Mouse (Mus musculus) hindbrain, postnatal 0 days (tissue): ENCODE measurements around the gene Fastkd5. TPM values are rescaled to one million over a fixed set of nuclear protein-coding genes. Genes with fewer than 3 reads are reported as not detected.

Experiments
- ATAC-seq: fragments of 200-750 bp; cut with Nextera tagmentation; 2 replicates; pipeline ENCODE4 v1.8.0; 2017; ENCODE audit warnings: mild to moderate bottlenecking, moderate TSS enrichment, moderate library complexity
- DNase-seq: peaks from one replicate; pipeline ENCODE4 v3.0.0-alpha.2; 2015; ENCODE audit warnings: low spot score
- H3K27ac ChIP-seq: fragments of 300-500 bp; sonication (generic); 2 replicates; pipeline ENCODE4 v1.5.1; 2014; ENCODE audit warnings: mild to moderate bottlenecking
- H3K27me3 ChIP-seq: fragments of 300-500 bp; sonication (generic); 2 replicates; pipeline ENCODE4 v1.6.1; 2014; ENCODE audit warnings: low read length, mixed read lengths; ENCODE audit not compliant: insufficient read depth
- H3K36me3 ChIP-seq: fragments of 300-500 bp; sonication (generic); 2 replicates; pipeline ENCODE4 v1.6.1; 2014; ENCODE audit warnings: low read length, mixed read lengths; ENCODE audit not compliant: insufficient read depth
- H3K4me1 ChIP-seq: fragments of 300-500 bp; sonication (generic); 2 replicates; pipeline ENCODE4 v1.6.1; 2014; ENCODE audit warnings: antibody characterized with exemption, low read length, mixed read lengths; ENCODE audit not compliant: insufficient read depth
- H3K4me2 ChIP-seq: fragments of 300-500 bp; sonication (generic); 2 replicates; pipeline ENCODE4 v1.6.1; 2014; ENCODE audit warnings: low read depth, mild to moderate bottlenecking, low read length, moderate library complexity, mixed read lengths
- H3K4me3 ChIP-seq: fragments of 300-500 bp; sonication (generic); 2 replicates; pipeline ENCODE4 v1.5.1; 2014; ENCODE audit warnings: low read length
- H3K9ac ChIP-seq: fragments of 300-500 bp; sonication (generic); replicated peaks from 2 replicates; pipeline ENCODE4 v1.6.1; 2014; ENCODE audit warnings: mild to moderate bottlenecking, low read length, moderate library complexity, mixed read lengths
- H3K9me3 ChIP-seq: fragments of 300-500 bp; sonication (generic); 2 replicates; pipeline ENCODE4 v1.6.1; 2016; ENCODE audit warnings: low read length, mixed read lengths
- CTCF ChIP-seq: IDR thresholded peaks from 2 replicates; pipeline ENCODE4 v1.5.1; 2016; ENCODE audit warnings: antibody characterized with exemption, control low read depth, low read depth
- WGBS: fragments of 180-500 bp; shearing (Covaris S2); extraction: QIAGEN DNeasy Blood & Tissue Kit; methylation state at CpG from one replicate; pipeline ENCODE4 v1.1.7; 2014; 5-methylcytosine and 5-hydroxymethylcytosine counted together
- polyA plus RNA-seq: library from polyadenylated mRNA; unstranded; fragments of >200 nt; fragmentation: Nextera tagmentation; extraction: Ambion mirVana; gene quantifications from 2 replicates; pipeline ENCODE4 v1.2.1, GENCODE M21; 2015
- total RNA-seq: library from RNA; depleted of rRNA; stranded (reverse); fragments of >200 nt; gene quantifications from 2 replicates; pipeline ENCODE4 v1.2.3, GENCODE M21; 2014

Gene Fastkd5
- total and polyA plus RNA-seq, 2 experiments from 2014 or later = 6.0 to 7.9 TPM

- 0 out of 2 replicates have a peak, but pooled peaks have one; percentile 6 for TF ChIP-seq CTCF
- H3K9me3 ChIP-seq = no peaks in the 10 kb centered on the region
- WGBS = 3% methylated on average over 29 of the region's 40 CpGs
- H3K9ac ChIP-seq = peak within 1 kb of the TSS; percentile 80
- peaks cover 11% of the 10 kb centered on the region; the same call in 1 of the 2 replicates for H3K4me1 ChIP-seq
- peak within 1 kb of the TSS; percentile 84 for H3K4me3 ChIP-seq
- no peaks in the 10 kb centered on the region for H3K36me3 ChIP-seq
- H3K4me2 ChIP-seq = peak within 1 kb of the TSS; percentile 80
- DNase-seq (peak; percentile 96), ATAC-seq (peak; percentile 96)
- H3K27ac ChIP-seq = peak within 1 kb of the TSS; percentile 84
- H3K27me3 ChIP-seq = no peaks in the 10 kb centered on the region
Observed at GRCm38 (mm10) chr2:130642684-130643369, 13.0 kb upstream of the Fastkd5 start, which contains the start of gene Lzts3. Lzts3 (minus strand) TSS chr2:130642803.

- DNase-seq (peak; percentile 58), ATAC-seq (peak; percentile 76)
- H3K36me3 ChIP-seq = no peaks in the 10 kb centered on the region
- WGBS = 2% methylated on average over 25 of the region's 27 CpGs
- peak overlapping the region; percentile 80 for H3K4me2 ChIP-seq
- peak overlapping the region; percentile 84 for H3K4me3 ChIP-seq
- no peak for TF ChIP-seq CTCF
- peak overlapping the region; percentile 84 for H3K27ac ChIP-seq
- peak overlapping the region; percentile 80 for H3K9ac ChIP-seq
- H3K4me1 ChIP-seq = peaks cover 11% of the 10 kb centered on the region; the same call in 1 of the 2 replicates
- H3K27me3 ChIP-seq = no peaks in the 10 kb centered on the region
- no peaks in the 10 kb centered on the region for H3K9me3 ChIP-seq
Observed at GRCm38 (mm10) chr2:130642197-130642660, 12.4 kb upstream of the Fastkd5 start.

- Histone ChIP-seq H3K27ac (peak overlapping the region; percentile 84; the same call in 1 of the 2 replicates), H3K9me3 (no peaks in the 10 kb centered on the region), H3K4me2 (peak overlapping the region; percentile 80), H3K4me1 (peaks cover 11% of the 10 kb centered on the region; the same call in 1 of the 2 replicates), H3K27me3 (no peaks in the 10 kb centered on the region; the same call in 1 of the 2 replicates), H3K4me3 (peak overlapping the region; percentile 84), H3K36me3 (no peaks in the 10 kb centered on the region), H3K9ac (peak overlapping the region; percentile 80)
- peak; percentile 20 for DNase-seq
- WGBS = 63% methylated on average over 6 of the region's 6 CpGs
- no peak for ATAC-seq
- no peak for TF ChIP-seq CTCF
Observed at GRCm38 (mm10) chr2:130641351-130642025, 11.7 kb upstream of the Fastkd5 start.

GRCm38 (mm10) chr2:130639276-130639675 is 9.4 kb upstream of the Fastkd5 start:
- H3K4me3 ChIP-seq = no peak overlapping the region
- no peak overlapping the region for H3K4me2 ChIP-seq
- H3K4me1 ChIP-seq = peaks cover 19% of the 10 kb centered on the region
- H3K27me3 ChIP-seq = no peaks in the 10 kb centered on the region; the same call in 1 of the 2 replicates
- 81% methylated on average over 6 of the region's 6 CpGs for WGBS
- TF ChIP-seq CTCF = no peak
- ATAC-seq = no peak
- H3K27ac ChIP-seq = no peak overlapping the region
- no peaks in the 10 kb centered on the region for H3K9me3 ChIP-seq
- no peak for DNase-seq
- peaks cover 6% of the 10 kb centered on the region; the same call in 1 of the 2 replicates for H3K36me3 ChIP-seq
- H3K9ac ChIP-seq = no peak overlapping the region

- H3K27me3 ChIP-seq = no peaks in the 10 kb centered on the region; the same call in 1 of the 2 replicates
- WGBS = 38% methylated on average over 16 of the region's 16 CpGs
- no peak for ATAC-seq
Observed at GRCm38 (mm10) chr2:130638101-130638611, 8.3 kb upstream of the Fastkd5 start.

GRCm38 (mm10) chr2:130635847-130636246 is 6.0 kb upstream of the Fastkd5 start:
- no peak overlapping the region for H3K4me2 ChIP-seq
- H3K4me3 ChIP-seq = no peak overlapping the region
- WGBS = 40% methylated on average over 21 of the region's 21 CpGs
- no peak overlapping the region for H3K27ac ChIP-seq
- H3K9ac ChIP-seq = no peak overlapping the region
- peaks cover 6% of the 10 kb centered on the region; the same call in 1 of the 2 replicates for H3K36me3 ChIP-seq
- ATAC-seq (no peak), DNase-seq (peak; percentile 5)
- TF ChIP-seq CTCF = no peak
- no peaks in the 10 kb centered on the region; the same call in 1 of the 2 replicates for H3K27me3 ChIP-seq
- no peaks in the 10 kb centered on the region for H3K9me3 ChIP-seq
- peaks cover 16% of the 10 kb centered on the region for H3K4me1 ChIP-seq

More at GRCm38 (mm10) chr2:130638101-130638611, 8.3 kb upstream of the Fastkd5 start:
- Histone ChIP-seq H3K4me2 (no peak overlapping the region), H3K9me3 (no peaks in the 10 kb centered on the region), H3K4me3 (no peak overlapping the region), H3K27ac (no peak overlapping the region), H3K4me1 (peaks cover 20% of the 10 kb centered on the region), H3K9ac (no peak overlapping the region), H3K36me3 (peaks cover 6% of the 10 kb centered on the region; the same call in 1 of the 2 replicates)
- no peak for TF ChIP-seq CTCF
- DNase-seq = no peak
